Mouse (Mus musculus): ENCODE measurements around the gene Zfp619.

DNA sequence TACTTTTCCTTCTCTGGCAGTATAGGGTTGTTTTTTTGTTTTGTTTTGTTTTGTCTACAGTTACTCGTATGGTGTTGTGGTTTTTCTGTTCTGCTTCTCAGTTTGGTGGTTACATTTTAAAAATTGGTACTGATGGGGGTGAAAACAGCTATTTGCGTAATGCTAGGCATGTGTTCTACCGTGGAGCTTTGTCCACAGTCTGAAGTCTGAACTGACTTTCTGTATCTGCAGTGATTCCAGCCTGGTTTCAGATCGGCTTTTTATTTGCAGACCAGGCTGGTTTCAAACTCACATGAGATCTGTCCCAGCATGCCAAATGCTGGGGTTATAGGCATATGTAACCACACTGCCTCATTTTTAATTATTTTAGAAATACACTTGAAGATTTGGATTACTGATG, 36.3 kb downstream of the Zfp619 start:
- TF ChIP-seq GATA1 (IDR thresholded peaks at IDR 0.05; ENCODE audit: low read length) (no peak), TAL1 (IDR thresholded peaks at IDR 0.05; ENCODE audit: low read length) (no peak)

All from erythroblast, embryonic 14.5 days (primary cell).